Mouse (Mus musculus) cerebellum, adult 18-20 months (tissue): Measurements from ENCODE around the gene Prr14.
"Not testable (repeated sequence)": the region's sequence is repeated elsewhere in the genome, so short reads cannot be mapped to it uniquely, and the experiment has no call there.

ENCODE experiments used
- DNase-seq, 2 experiments: peaks; one replicate each; pipeline ENCODE4 v3.0.0; 2021

The Prr14 gene

DNA sequence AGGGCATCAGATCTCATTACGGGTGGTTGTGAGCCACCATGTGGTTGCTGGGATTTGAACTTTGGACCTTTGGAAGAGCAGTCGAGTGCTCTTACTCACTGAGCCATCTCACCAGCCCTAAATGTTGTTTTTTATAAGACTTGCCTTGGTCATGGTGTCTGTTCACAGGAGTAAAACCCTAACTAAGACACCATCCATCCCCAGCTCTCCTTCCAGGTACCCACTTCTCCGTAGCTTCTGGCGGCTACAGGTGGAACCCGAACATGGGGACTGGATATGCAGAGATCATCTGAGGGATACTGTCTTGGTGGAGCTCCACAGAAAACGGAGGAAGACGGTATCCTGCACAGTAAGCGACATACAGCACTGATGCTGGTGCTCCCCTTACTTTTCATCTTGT, at the start of gene Prr14:
Gene Prr14 (plus strand): TSS at position 301 of the 400 bp plus-strand sequence.
- not testable (repeated sequence) for DNase-seq

DNA sequence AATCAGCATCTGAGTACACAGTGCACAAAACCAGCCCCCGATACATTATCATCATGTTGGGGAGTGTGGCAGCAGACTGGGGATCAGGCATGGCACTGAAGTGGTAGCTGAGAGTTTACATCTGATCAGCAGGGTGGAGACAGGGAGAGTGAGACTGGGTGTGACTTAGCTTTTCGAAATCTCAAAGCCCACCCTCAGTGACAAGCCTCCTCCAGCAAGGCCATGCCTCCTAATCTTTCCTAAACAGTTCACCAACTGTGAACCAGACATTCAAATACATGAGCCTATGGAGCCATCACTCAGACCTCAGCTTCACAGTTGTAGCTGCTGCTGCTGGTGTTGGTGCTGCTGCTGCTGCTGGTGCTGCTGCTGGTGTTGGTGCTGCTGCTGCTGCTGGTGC, 48.0 kb upstream of the Prr14 start:
- no peak for DNase-seq

GRCm38 (mm10) chr7:127421388-127422191, 37.8 kb upstream of the Prr14 start, which contains the start of gene Zfp688:
Gene Zfp688, minus strand, starts transcription at chr7:127422068.
- DNase-seq: peak; percentile 92 to 94

DNA sequence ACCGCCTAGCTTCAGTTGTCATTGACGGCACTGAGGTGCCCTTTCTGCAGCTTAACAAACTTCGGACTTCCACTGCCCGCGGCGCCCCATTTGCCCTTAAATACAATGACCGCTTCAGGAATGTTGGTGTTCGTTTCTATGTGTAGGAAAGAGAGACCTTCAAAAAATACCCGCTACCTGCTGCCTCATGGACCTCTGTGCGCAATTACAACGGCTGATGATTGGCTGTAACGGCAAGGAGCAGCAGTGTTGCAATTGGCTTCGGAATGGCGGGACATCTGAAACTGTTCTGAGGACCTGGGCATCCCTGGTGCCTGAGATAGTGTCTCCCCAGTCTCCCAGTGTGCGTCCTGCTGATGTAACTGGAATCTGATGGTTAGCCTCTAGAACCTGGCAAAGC, 37.2 kb upstream of the Prr14 start:
- DNase-seq: peak; percentile 53 to 64

- DNase-seq: no peak
These were observed 34.1 kb upstream of the Prr14 start for GRCm38 (mm10) chr7:127425291-127425690.

- no peak for DNase-seq
These were observed 33.5 kb upstream of the Prr14 start for GRCm38 (mm10) chr7:127425911-127426310.

- no peak for DNase-seq
These were observed 33.1 kb upstream of the Prr14 start for GRCm38 (mm10) chr7:127426354-127426753.

GRCm38 (mm10) chr7:127435206-127435605, 24.2 kb upstream of the Prr14 start:
- DNase-seq: no peak

DNA sequence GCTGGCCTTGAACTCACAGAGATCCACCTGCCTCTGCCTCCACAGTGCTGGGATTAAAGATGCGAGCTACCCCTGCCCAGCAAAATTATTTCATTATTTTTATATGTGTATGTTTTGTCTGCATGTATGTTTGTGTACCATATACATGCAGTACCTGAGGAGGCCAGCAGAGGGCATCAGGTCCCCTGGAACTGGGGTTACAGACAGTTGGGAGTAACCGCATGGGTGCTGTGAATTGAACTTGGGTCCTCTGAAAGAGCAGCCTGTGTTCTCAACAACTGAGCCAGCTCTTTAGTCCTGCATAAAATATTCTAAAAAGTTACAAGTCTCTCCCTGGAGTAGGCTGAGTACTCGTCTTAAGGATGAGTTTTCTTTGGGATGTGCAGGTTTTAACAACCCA, 21.7 kb upstream of the Prr14 start:
- no peak for DNase-seq

- no peak for DNase-seq
These were observed 15.4 kb upstream of the Prr14 start for GRCm38 (mm10) chr7:127443976-127444375.

DNA sequence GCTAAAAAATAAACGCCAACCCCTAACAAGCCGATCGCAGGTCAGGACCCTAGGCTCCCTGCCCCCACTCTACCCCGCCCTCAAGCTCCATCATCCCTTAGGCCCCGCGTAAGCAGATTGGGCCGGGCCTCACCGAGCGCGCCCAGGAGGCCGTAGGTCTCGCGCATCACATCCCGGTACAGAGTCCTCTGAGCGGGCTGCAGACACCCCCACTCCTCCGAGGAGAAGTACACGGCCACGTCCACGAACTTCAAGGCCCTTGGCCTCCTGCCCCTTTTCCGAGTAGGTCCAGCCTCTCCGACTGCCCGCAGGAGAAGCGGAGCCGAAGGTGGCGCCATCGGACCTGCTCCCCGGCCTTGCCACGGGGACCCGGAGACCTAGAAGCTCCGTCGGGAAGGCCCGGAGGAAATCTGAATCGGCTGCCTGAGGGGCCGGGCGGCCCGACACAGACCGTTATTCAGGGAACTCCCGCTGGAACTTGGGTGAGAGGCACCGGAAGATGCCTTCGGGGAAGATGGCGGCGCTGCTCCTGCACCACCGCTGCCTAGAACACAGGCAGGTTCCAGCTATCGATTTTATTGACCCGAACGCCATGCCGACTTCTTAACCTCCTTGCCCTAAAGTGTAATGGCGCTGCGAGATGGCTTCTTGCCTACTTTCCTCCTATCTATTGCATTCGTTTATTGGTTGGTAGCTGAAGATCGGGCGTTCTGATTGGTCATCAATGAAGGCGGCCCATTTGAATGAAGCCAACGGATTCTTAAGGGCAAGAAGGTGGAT, 10.7 kb upstream of the Prr14 start, which contains the start of gene Zfp689:
Gene Zfp689 (minus strand): TSS at position 638 of the 780 bp plus-strand sequence.
- peak; percentile 91 to 94 for DNase-seq

GRCm38 (mm10) chr7:127449966-127450365, 9.4 kb upstream of the Prr14 start:
- DNase-seq: no peak

DNA sequence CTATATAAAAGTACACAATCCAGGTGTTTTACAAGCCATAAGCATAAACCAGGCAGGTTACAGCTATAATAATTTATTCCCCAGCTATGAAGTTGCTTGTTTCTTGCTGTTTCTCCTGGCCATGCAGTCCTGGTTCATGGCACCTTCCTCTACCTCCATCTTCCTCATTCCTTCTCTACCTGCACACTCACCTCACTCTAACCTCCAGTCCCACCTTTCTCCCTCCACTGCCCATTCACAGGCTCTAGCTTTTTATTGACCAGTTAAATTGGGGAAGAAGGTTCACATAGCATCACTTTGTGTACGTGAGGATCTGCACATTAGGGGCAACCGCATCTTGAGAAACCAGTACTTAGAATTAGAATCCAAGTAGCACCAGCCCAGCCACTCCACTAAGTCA, 6.4 kb upstream of the Prr14 start:
- DNase-seq: no peak

- DNase-seq: no peak
These were observed 4.5 kb upstream of the Prr14 start for GRCm38 (mm10) chr7:127454905-127455304.

DNA sequence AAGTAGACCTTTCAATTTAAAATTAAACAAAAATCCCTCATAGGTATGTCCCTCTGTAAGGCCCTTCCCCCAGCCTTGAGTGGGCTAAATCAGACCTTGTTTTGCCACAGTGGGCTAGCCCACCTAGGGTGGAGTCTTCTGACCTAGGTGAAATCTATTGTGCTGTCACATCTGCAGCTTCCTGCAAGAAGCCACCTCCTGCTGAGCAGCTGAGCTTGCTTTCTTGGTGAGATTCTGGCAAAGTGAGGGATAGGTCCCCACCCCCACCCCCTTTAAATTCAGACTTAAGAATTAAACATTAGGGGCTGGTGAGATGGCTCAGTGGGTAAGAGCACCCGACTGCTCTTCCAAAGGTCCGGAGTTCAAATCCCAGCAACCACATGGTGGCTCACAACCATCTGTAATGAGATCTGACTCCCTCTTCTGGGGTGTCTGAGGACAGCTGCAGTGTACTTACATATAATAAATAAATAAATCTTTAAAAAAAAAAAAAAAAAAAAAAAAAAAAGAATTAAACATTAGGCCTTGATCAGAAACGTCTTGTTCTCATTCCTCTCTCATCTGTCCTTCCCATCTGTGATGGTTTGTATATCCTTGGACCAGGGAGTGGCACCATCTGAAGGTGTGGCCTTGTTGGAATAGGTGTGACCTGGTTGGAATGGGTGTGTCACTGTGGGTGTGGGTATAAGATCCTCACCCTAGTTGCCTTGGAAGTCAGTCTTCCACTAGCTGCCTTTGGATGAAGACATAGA, 864 bp upstream of the Prr14 start:
- not testable (repeated sequence) for DNase-seq

DNA sequence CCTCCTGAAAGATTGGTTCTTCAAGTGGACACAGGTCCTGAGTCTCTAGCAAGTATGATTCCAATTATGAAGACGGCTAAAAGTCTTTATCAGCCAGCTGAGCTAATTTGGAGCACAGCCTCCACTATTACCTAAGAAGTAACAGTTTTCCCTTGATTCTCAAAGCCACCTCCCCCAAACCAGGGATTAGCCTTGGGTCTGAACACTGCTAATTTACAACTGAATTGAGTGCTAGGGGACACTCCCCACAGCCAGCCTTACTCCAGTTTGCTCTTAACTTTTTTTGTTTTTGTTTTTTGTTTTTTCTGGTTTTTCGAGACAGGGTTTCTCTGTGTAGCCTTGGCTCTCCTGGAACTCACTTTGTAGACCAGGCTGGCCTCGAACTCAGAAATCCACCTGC, 5.8 kb downstream of the Prr14 start:
- no peak for DNase-seq

- DNase-seq: not testable (repeated sequence)
These were observed 6.3 kb downstream of the Prr14 start for GRCm38 (mm10) chr7:127465670-127466069.

DNA sequence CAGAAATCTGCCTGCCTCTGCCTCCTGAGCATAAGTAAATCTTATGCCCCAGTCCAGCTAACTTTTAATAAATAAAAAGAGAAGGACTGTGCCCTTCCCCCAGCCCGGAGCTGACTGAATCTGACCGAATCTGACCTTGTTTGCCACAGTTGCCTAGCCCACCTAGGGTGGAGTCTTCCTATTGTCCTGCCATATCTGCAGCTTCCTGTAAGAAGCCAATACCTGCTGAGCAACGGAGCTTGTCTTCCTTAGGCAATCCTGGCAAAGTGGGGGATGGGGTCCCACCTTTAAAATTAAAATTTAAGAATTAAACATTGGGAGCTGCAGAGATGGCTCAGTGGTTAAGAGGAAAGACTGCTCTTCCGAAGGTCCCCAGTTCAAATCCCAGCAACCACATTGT, 7.2 kb downstream of the Prr14 start:
- DNase-seq: no peak

DNA sequence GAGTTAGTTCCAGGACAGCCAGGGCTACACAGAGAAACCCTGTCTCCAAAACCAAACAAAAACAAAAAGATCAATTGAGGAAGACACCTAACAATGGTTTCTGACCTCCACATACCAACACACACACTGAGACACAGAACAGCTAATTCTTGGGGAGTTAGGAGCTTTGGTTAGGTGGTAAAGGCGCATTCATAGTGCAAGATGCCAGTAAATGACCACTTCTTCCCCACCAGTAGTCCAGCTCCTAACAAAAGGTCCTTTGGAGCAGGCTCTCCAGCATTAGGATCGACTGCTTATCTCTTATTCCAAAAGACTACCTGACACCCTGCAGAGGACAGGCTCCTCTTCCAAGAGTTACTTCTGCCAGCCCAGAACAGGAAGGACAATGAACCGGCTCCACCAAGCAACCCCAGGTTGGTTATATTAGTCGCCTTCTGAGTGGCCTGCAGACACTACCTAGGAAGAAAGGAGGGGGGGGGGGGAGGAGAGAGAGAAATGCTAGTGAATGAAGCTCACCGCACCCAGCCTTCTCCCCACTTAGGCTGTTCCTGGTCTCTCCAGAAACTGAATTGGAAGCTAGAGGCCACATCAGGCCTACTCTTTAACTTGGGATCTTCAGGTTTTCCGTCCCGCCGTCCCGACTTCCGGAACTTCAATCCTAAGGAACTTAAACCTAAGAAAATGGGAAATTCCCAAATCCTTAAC, 10.8 kb downstream of the Prr14 start:
- no peak for DNase-seq

- DNase-seq: peak; percentile 88 to 94
These were observed 11.6 kb downstream of the Prr14 start for GRCm38 (mm10) chr7:127470743-127471645.

DNA sequence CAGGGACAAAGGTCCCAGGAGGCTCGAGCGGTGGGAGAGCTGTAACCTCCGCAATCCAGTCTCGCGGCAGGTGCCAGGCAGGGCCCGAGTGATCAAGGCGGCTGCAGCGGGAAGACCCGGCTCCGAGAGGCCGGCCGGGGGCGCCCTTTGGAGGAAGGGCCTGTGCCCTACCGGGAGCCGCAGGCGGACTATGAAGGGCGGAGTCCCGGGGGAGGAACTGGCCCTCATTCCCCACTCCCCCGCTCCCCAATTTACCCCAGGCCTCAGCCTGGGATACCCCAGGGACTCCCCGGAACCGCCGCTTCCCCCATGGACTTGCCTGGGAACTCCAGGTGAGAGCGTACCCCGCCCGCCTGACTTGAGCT, 12.2 kb downstream of the Prr14 start:
- DNase-seq: peak in 1 of 2 experiments; percentile 66
